In genomic region chr16:4570737-4571136, GRCm38 (mm10) we compare ENCODE assay signal across 12 mouse cellular contexts. TPM values are rescaled to one million over a fixed set of nuclear protein-coding genes. Genes with fewer than 3 reads are reported as not detected.
A peak's percentile ranks its signal among the peaks of the same experiment; 100 is the strongest.
DNase-seq lines count a peak whose midpoint lies in the region; ATAC-seq and TF ChIP-seq lines count a peak whose summit lies in the region.
"Had no signal": no experiment of that assay in that cellular context is flagged by ENCODE, and none has a peak within 500 bp of the region (broad histone marks: within the 10 kb centered on the region; RNA-seq: fewer than 3 reads in every experiment).

No protein-coding gene starts in this region.

- H3K4me3 ChIP-seq in liver, embryonic 11.5 days (ENCODE audit: low read depth, low read length), result no peak overlapping the region
- no peak overlapping the region for H3K4me3 ChIP-seq in liver, postnatal 0 days (ENCODE audit: low read depth, low read length)
- H3K4me3 ChIP-seq in embryonic facial prominence, embryonic 13.5 days, result no peak overlapping the region
- H3K4me3 ChIP-seq: neural tube, embryonic 15.5 days had no signal

- WGBS in liver, embryonic 11.5 days, result 61% methylated on average over 4 of the region's 4 CpGs
- whole genome bisulfite sequencing in liver, postnatal 0 days (ENCODE audit: insufficient replicate concordance), result 59% methylated on average over 4 of the region's 4 CpGs
- 40% methylated on average over 4 of the region's 4 CpGs for WGBS in embryonic facial prominence, embryonic 13.5 days

- no peak for TF ChIP-seq EP300 in liver, postnatal 0 days (IDR thresholded peaks at IDR 0.05; ENCODE audit: low read depth)

- H3K9me3 ChIP-seq in liver, embryonic 11.5 days (ENCODE audit: control insufficient read depth, low read length), result no peaks in the 10 kb centered on the region
- H3K9me3 ChIP-seq in liver, postnatal 0 days (ENCODE audit: low read length), result no peaks in the 10 kb centered on the region
- no peaks in the 10 kb centered on the region for H3K9me3 ChIP-seq in embryonic facial prominence, embryonic 13.5 days
- H3K9me3 ChIP-seq: neural tube, embryonic 15.5 days had no signal

- H3K9ac ChIP-seq in liver, embryonic 11.5 days (ENCODE audit: low read depth, low read length), result 0 out of 2 replicates have a peak overlapping the region, but pooled peaks have one; percentile 4
- H3K9ac ChIP-seq in liver, postnatal 0 days (replicated peaks), result no peak overlapping the region
- H3K9ac ChIP-seq in embryonic facial prominence, embryonic 13.5 days, result peak overlapping the region; percentile 7; the same call in 1 of the 2 replicates
- H3K9ac ChIP-seq: neural tube, embryonic 15.5 days had no signal

- ATAC-seq in liver, embryonic 11.5 days (replicated peaks; ENCODE audit: low FRiP score), result no peak
- ATAC-seq in liver, postnatal 0 days, result no peak
- ATAC-seq in embryonic facial prominence, embryonic 13.5 days (ENCODE audit: insufficient number of reproducible peaks, insufficient read depth, low FRiP score, low TSS enrichment, low read depth), result no peak

- H3K4me2 ChIP-seq in liver, embryonic 11.5 days, result no peak overlapping the region
- H3K4me2 ChIP-seq in liver, postnatal 0 days (ENCODE audit: low read depth, low read length), result no peak overlapping the region
- H3K4me2 ChIP-seq in embryonic facial prominence, embryonic 13.5 days, result no peak overlapping the region
- H3K4me2 ChIP-seq: neural tube, embryonic 15.5 days had no signal

- 0 out of 2 replicates have a peak, but pooled peaks cover 2% of the 10 kb centered on the region for H3K4me1 ChIP-seq in liver, embryonic 11.5 days (replicated peaks; ENCODE audit: control insufficient read depth, insufficient read depth, low read length)
- 0 out of 2 replicates have a peak, but pooled peaks cover 3% of the 10 kb centered on the region for H3K4me1 ChIP-seq in liver, postnatal 0 days (ENCODE audit: insufficient read depth)
- H3K4me1 ChIP-seq in embryonic facial prominence, embryonic 13.5 days, result peaks cover 16% of the 10 kb centered on the region
- H3K4me1 ChIP-seq: neural tube, embryonic 15.5 days had no signal

- H3K36me3 ChIP-seq in liver, embryonic 11.5 days (ENCODE audit: control insufficient read depth, insufficient read depth, low read length), result no peaks in the 10 kb centered on the region
- no peaks in the 10 kb centered on the region for H3K36me3 ChIP-seq in liver, postnatal 0 days (replicated peaks; ENCODE audit: insufficient read depth, low read length)
- no peaks in the 10 kb centered on the region for H3K36me3 ChIP-seq in embryonic facial prominence, embryonic 13.5 days
- H3K36me3 ChIP-seq: neural tube, embryonic 15.5 days had no signal

- H3K27me3 ChIP-seq in liver, embryonic 11.5 days (replicated peaks; ENCODE audit: control insufficient read depth, insufficient read depth, low read length), result no peaks in the 10 kb centered on the region
- H3K27me3 ChIP-seq in liver, postnatal 0 days (ENCODE audit: insufficient read depth, low read length), result no peaks in the 10 kb centered on the region
- H3K27me3 ChIP-seq in embryonic facial prominence, embryonic 13.5 days, result no peaks in the 10 kb centered on the region

- peak; percentile 31 for DNase-seq in gastrocnemius, postnatal 25 days
- DNase-seq in gastrocnemius, postnatal 10 days, result no peak
- DNase-seq in liver, embryonic 11.5 days (ENCODE audit: low spot score), result no peak
- DNase-seq in liver, postnatal 0 days, result no peak
- peak; percentile 21 for DNase-seq in mesoderm, embryonic 11.5 days (ENCODE audit: low read depth, low spot score)
- no peak for DNase-seq in urinary bladder, postnatal 36 days (ENCODE audit: low spot score in 2 of 2)
- DNase-seq: cerebellum, adult 8-10 months; kidney, postnatal 36 days; right cerebral cortex, postnatal 14 days had no signal

- no peak for TF ChIP-seq CTCF in liver, postnatal 0 days (IDR thresholded peaks at IDR 0.05; ENCODE audit: low read depth)

- H3K27ac ChIP-seq in liver, embryonic 11.5 days (ENCODE audit: low read depth, low read length), result no peak overlapping the region
- H3K27ac ChIP-seq in liver, postnatal 0 days (ENCODE audit: low read depth), result no peak overlapping the region
- 0 out of 2 replicates have a peak overlapping the region, but pooled peaks have one; percentile 28 for H3K27ac ChIP-seq in embryonic facial prominence, embryonic 13.5 days
- H3K27ac ChIP-seq: macrophage; neural tube, embryonic 15.5 days had no signal

RNA-seq across cellular contexts. Expression of gene Tfap4, which starts 11.1 kb away (rescaled TPM):
- 1 to 10 TPM; 2.3 to 3.2 TPM for total RNA-seq in gastrocnemius, postnatal 25 days (2021)
- 1 to 10 TPM; 6.6 to 6.9 TPM for total RNA-seq in gastrocnemius, postnatal 10 days (2021)
- polyA plus RNA-seq in liver, embryonic 11.5 days (2014; fragmentation: Nextera tagmentation; extraction: Ambion mirVana), result 23.3 and 25.1 TPM in 2 replicates
- 3.9 and 5.6 TPM in 2 replicates for polyA plus RNA-seq in liver, postnatal 0 days (2015; fragmentation: Nextera tagmentation; extraction: Ambion mirVana)
- 27.0 and 33.2 TPM in 2 replicates for polyA plus RNA-seq in embryonic facial prominence, embryonic 13.5 days (2015; fragmentation: Nextera tagmentation; extraction: Ambion mirVana)

RNA-seq across cellular contexts. Expression of gene Glis2, which starts 23.8 kb away (rescaled TPM):
- 1 to 10 TPM; 7.0 to 7.1 TPM for total RNA-seq in gastrocnemius, postnatal 25 days (2021)
- 10 to 100 TPM; 22.2 to 32.3 TPM for total RNA-seq in gastrocnemius, postnatal 10 days (2021)
- 10.8 and 11.7 TPM in 2 replicates for polyA plus RNA-seq in liver, embryonic 11.5 days (2014; fragmentation: Nextera tagmentation; extraction: Ambion mirVana)
- polyA plus RNA-seq in liver, postnatal 0 days (2015; fragmentation: Nextera tagmentation; extraction: Ambion mirVana), result 1.7 and 1.9 TPM in 2 replicates
- polyA plus RNA-seq in embryonic facial prominence, embryonic 13.5 days (2015; fragmentation: Nextera tagmentation; extraction: Ambion mirVana), result 25.3 and 31.2 TPM in 2 replicates

RNA-seq across cellular contexts. Expression of gene Srl, which starts 29.1 kb away (rescaled TPM):
- 1,000 to 10,000 TPM; 1,248 to 1,686 TPM for total RNA-seq in gastrocnemius, postnatal 25 days (2021)
- total RNA-seq in gastrocnemius, postnatal 10 days (2021), result 1,000 to 10,000 TPM; 1,275 to 1,445 TPM
- polyA plus RNA-seq in liver, embryonic 11.5 days (2014; fragmentation: Nextera tagmentation; extraction: Ambion mirVana), result 8.7 and 8.8 TPM in 2 replicates
- polyA plus RNA-seq in liver, postnatal 0 days (2015; fragmentation: Nextera tagmentation; extraction: Ambion mirVana), result 1.00 and 3.0 TPM in 2 replicates
- 19.4 and 21.1 TPM in 2 replicates for polyA plus RNA-seq in embryonic facial prominence, embryonic 13.5 days (2015; fragmentation: Nextera tagmentation; extraction: Ambion mirVana)

RNA-seq across cellular contexts. Expression of gene Pam16, which starts 54.1 kb away (rescaled TPM):
- total RNA-seq in gastrocnemius, postnatal 25 days (2021), result 10 to 100 TPM; 87.2 to 90.6 TPM
- 10 to 100 TPM; 79.3 to 82.7 TPM for total RNA-seq in gastrocnemius, postnatal 10 days (2021)
- 110 and 116 TPM in 2 replicates for polyA plus RNA-seq in liver, embryonic 11.5 days (2014; fragmentation: Nextera tagmentation; extraction: Ambion mirVana)
- 59.7 and 66.3 TPM in 2 replicates for polyA plus RNA-seq in liver, postnatal 0 days (2015; fragmentation: Nextera tagmentation; extraction: Ambion mirVana)
- 71.0 and 99.5 TPM in 2 replicates for polyA plus RNA-seq in embryonic facial prominence, embryonic 13.5 days (2015; fragmentation: Nextera tagmentation; extraction: Ambion mirVana)

Comparison
In these comparisons a context has a peak if more than half of its experiments do, and no peak if none do; other contexts are left out.
1. DNase-seq: peak in gastrocnemius, postnatal 25 days (single experiment) and mesoderm, embryonic 11.5 days (single experiment); none in gastrocnemius, postnatal 10 days (single experiment), liver, embryonic 11.5 days (single experiment), liver, postnatal 0 days (single experiment) and urinary bladder, postnatal 36 days (0 of 2).